Mouse (Mus musculus) forebrain, embryonic 12.5 days (tissue): Measurements from ENCODE around the gene Ube2s. TPM values are rescaled to one million over a fixed set of nuclear protein-coding genes. Genes with fewer than 3 reads are reported as not detected.
"Not testable (repeated sequence)": the region's sequence is repeated elsewhere in the genome, so short reads cannot be mapped to it uniquely, and the experiment has no call there.

Experiments
- ATAC-seq: fragments of 200-750 bp; cut with Nextera tagmentation; 2 replicates; pipeline ENCODE4 v1.8.0; 2017; ENCODE audit warnings: moderate TSS enrichment; ENCODE audit not compliant: low FRiP score
- H3K27ac ChIP-seq: fragments of 300-500 bp; sonication (generic); 2 replicates; pipeline ENCODE4 v1.5.1; 2016; ENCODE audit warnings: mild to moderate bottlenecking
- H3K27me3 ChIP-seq: fragments of 300-500 bp; sonication (generic); 2 replicates; pipeline ENCODE4 v1.6.1; 2016; ENCODE audit warnings: mild to moderate bottlenecking
- H3K36me3 ChIP-seq: fragments of 300-500 bp; sonication (generic); replicated peaks from 2 replicates; pipeline ENCODE4 v1.6.1; 2016; ENCODE audit warnings: mild to moderate bottlenecking
- H3K4me1 ChIP-seq: fragments of 300-500 bp; sonication (generic); 2 replicates; pipeline ENCODE4 v1.6.1; 2016
- H3K4me2 ChIP-seq: fragments of 300-500 bp; sonication (generic); 2 replicates; pipeline ENCODE4 v1.6.1; 2016; ENCODE audit warnings: mild to moderate bottlenecking, moderate library complexity
- H3K4me3 ChIP-seq: fragments of 300-500 bp; sonication (generic); replicated peaks from 2 replicates; pipeline ENCODE4 v1.5.1; 2016; ENCODE audit warnings: mild to moderate bottlenecking
- H3K9ac ChIP-seq: fragments of 300-500 bp; sonication (generic); 2 replicates; pipeline ENCODE4 v1.6.1; 2016; ENCODE audit warnings: mild to moderate bottlenecking
- H3K9me3 ChIP-seq: fragments of 300-500 bp; sonication (generic); 2 replicates; pipeline ENCODE4 v1.6.1; 2016
- WGBS: fragments of 180-500 bp; shearing (Covaris S2); methylation state at CpG from one replicate; pipeline ENCODE4 v1.1.7; 2016; 5-methylcytosine and 5-hydroxymethylcytosine counted together
- polyA plus RNA-seq: library from polyadenylated mRNA; unstranded; fragments of >200 nt; fragmentation: Nextera tagmentation; extraction: Ambion mirVana; gene quantifications from 2 replicates; pipeline ENCODE4 v1.2.1, GENCODE M21; 2016

Gene Ube2s
- polyA plus RNA-seq, result 434 and 445 TPM in 2 replicates

DNA sequence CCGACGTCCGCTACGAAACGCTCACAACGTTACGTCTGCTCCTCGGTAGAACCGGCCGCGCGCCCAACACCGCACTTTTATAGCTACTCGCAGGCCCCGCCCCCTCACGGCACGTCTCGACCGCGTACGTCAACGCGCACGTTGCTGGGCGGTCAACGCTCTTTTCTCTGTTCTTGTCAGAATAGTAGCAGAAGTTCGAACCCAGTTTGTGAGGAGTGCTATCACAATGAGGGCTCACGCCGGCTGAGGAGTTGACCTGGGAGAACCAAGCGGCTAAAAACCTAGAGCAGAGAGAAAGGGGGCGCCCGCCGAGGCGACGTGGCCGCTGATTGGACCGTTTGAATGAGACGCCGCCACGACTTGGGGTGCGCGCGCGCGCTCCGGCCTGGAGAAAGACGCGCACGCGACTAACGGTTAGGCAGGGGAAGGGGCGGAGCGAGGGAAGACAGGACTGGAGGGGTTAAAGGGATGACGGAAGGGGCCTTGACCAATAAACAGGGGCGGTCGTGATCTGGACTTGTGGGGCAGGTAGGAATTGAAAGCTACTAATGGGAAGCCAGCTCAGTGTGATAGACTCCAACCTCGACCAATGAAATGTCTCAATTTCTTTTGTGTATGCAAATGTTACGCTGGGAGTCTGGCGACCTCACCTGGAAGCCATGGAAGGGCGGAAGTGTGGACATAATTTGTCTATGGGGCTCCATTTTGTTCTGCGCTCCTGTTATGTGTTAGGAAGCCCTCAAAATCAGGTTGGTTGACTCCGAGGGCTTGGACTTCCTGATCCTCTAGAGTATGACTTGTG is at the start of gene Ube2s:
Ube2s (minus strand) TSS at position 288 of the 802 bp plus-strand sequence.
- ATAC-seq, result peak; percentile 98
- Histone ChIP-seq H3K4me1 (peaks cover 35% of the 10 kb centered on the region), H3K27ac (peak within 1 kb of the TSS; percentile 95), H3K4me2 (peak within 1 kb of the TSS; percentile 80), H3K9me3 (no peaks in the 10 kb centered on the region), H3K36me3 (peaks cover 32% of the 10 kb centered on the region), H3K27me3 (no peaks in the 10 kb centered on the region), H3K4me3 (peak within 1 kb of the TSS; percentile 82), H3K9ac (peak within 1 kb of the TSS; percentile 95)
- WGBS, result under 1% methylated on average over 62 of the region's 62 CpGs

DNA sequence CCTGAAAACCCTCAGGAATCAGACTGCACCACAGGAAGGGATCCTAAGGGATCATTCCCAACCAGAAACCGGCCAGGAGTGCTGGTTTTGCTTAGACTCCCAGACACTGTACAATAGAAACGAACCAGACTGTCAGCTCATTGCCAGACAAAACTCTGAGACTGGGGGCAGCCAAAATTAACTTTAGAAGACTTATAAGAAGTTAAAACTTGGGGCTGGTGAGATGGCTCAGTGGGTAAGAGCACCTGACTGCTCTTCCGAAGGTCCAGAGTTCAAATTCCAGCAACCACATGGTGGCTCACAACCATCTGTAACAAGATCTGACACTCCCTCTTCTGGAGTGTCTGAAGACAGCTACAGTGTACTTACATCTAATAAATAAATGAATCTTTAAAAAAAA is 48.5 kb upstream of the Ube2s start:
- not testable (repeated sequence) for H3K9me3 ChIP-seq, H3K27ac ChIP-seq, H3K4me1 ChIP-seq, H3K4me3 ChIP-seq, ATAC-seq, H3K9ac ChIP-seq, H3K27me3 ChIP-seq, H3K36me3 ChIP-seq, H3K4me2 ChIP-seq
- WGBS, result 74% methylated on average over 3 of the region's 3 CpGs

DNA sequence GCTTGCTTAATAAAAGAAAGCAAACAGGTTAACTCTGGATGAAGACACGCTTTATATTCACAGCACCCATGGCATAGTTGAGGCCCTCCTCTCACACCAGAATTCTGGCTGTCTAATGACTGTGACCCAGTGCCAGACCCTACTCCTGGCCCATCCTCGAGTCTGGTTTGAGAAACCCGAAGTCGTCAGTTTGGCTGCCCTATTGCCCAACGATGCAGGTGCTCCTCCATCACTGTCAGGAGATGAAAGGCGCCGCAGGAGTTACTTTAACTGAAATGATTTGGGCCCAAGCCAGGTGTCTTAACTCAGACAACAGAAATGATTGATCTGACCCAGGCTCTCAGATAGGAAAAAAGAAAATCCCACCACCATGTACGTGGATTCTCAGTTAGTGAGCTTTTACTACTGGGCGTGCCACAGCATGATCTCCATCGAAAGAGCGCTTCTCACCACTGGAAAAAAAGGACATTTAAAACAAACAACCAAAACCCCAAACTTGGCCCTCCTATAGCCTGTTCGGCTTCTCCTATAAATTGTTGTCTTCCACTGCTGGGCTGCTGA is 47.1 kb upstream of the Ube2s start:
- no peaks in the 10 kb centered on the region for H3K4me1 ChIP-seq
- no peak overlapping the region for H3K27ac ChIP-seq
- H3K27me3 ChIP-seq, result no peaks in the 10 kb centered on the region
- ATAC-seq, result no peak
- WGBS, result 87% methylated on average over 12 of the region's 12 CpGs
- H3K9ac ChIP-seq, result no peak overlapping the region
- no peaks in the 10 kb centered on the region for H3K36me3 ChIP-seq
- H3K4me3 ChIP-seq, result no peak overlapping the region
- H3K9me3 ChIP-seq, result no peaks in the 10 kb centered on the region
- no peak overlapping the region for H3K4me2 ChIP-seq

DNA sequence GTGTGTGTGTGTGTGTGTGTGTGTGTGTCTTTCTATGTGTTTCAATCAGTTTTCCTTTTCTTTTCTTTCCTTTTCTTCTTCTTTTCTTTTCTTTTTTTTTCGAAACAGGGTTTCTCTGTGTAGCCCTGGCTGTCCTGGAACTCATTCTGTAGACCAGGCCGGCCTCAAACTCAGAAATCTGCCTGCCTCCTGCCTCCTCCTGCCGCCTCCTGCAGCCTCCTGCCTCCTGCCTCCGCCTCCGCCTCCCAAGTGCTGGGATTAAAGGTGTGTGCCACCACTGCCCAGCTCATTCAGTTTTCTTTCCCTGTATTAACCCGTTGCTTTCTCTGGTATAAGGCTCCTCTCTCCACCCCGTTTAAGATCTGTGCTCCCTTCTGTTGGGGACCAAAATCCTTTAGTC is 44.9 kb upstream of the Ube2s start:
- H3K4me3 ChIP-seq, result no peak overlapping the region
- 56% methylated on average over 7 of the region's 7 CpGs for WGBS
- no peak overlapping the region for H3K4me2 ChIP-seq
- no peaks in the 10 kb centered on the region for H3K9me3 ChIP-seq
- no peaks in the 10 kb centered on the region for H3K4me1 ChIP-seq
- no peaks in the 10 kb centered on the region for H3K36me3 ChIP-seq
- H3K9ac ChIP-seq, result no peak overlapping the region
- no peak for ATAC-seq
- H3K27ac ChIP-seq, result no peak overlapping the region
- 0 out of 2 replicates have a peak, but pooled peaks cover 3% of the 10 kb centered on the region for H3K27me3 ChIP-seq

DNA sequence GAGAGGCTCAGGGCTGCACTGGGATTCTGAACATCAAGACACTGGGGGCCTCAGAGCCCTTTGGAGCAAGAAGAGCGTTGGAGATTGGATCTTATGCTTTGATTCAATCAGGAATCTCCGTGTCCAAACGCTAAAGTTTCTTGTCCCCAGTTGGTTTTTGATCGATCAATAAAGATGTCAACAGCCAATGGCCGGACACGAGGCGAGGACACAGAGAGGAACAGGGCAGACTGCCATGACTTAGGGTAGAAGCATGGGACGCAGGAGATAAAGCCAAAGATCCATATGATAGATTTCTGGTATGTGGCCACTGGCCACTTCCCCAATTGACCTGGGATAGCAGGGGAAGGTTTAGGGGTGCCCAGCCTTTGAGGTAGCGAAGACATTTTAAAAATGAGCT is 44.1 kb upstream of the Ube2s start:
- Histone ChIP-seq H3K9ac (no peak overlapping the region), H3K4me1 (no peaks in the 10 kb centered on the region), H3K27me3 (0 out of 2 replicates have a peak, but pooled peaks cover 6% of the 10 kb centered on the region), H3K9me3 (no peaks in the 10 kb centered on the region), H3K4me2 (no peak overlapping the region), H3K4me3 (no peak overlapping the region), H3K36me3 (no peaks in the 10 kb centered on the region), H3K27ac (no peak overlapping the region)
- ATAC-seq, result no peak
- WGBS, result 82% methylated on average over 9 of the region's 9 CpGs

DNA sequence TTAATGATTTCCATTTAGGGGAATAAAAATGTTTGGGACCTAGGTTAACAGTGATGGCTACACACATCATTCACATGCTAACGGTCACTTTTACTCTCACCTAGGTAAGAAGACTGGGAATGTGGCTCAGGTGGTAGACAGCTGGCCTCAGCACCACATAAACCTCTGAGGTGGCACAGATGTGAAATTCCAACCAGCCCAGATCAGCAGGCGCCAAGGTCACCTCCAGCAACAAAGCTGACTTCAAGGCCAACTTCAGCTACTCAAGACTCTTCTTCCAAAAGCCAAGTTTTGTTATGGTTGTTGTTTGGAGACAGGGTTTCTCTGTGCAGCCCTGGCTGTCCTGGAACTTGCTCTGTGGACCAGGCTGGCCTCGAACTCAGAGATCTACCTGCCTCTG is 41.2 kb upstream of the Ube2s start:
- 88% methylated on average over 3 of the region's 3 CpGs for WGBS
- no peak for ATAC-seq
- Histone ChIP-seq H3K9ac (no peak overlapping the region), H3K4me2 (no peak overlapping the region), H3K4me3 (no peak overlapping the region), H3K27me3 (0 out of 2 replicates have a peak, but pooled peaks cover 9% of the 10 kb centered on the region), H3K36me3 (no peaks in the 10 kb centered on the region), H3K27ac (no peak overlapping the region), H3K4me1 (no peaks in the 10 kb centered on the region), H3K9me3 (no peaks in the 10 kb centered on the region)

DNA sequence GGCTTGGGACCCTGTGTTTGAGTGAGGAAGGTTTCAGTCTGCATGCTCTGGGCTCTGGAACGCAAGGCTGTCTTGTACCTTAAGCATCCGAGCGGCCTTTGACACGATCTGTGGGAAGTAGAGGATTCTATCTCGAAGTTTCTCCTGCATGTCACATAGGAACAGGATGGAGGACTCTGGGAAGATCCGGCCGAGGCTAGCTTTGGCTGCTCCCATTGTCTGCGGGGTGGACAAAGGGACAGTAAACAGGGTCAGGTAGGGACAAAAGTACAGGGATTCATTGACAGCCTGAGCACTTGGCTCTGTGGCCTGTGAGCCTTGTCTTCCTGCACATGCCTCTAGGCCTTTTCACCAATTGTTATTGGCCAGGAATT is 38.9 kb upstream of the Ube2s start:
- ATAC-seq, result no peak
- no peaks in the 10 kb centered on the region for H3K36me3 ChIP-seq

DNA sequence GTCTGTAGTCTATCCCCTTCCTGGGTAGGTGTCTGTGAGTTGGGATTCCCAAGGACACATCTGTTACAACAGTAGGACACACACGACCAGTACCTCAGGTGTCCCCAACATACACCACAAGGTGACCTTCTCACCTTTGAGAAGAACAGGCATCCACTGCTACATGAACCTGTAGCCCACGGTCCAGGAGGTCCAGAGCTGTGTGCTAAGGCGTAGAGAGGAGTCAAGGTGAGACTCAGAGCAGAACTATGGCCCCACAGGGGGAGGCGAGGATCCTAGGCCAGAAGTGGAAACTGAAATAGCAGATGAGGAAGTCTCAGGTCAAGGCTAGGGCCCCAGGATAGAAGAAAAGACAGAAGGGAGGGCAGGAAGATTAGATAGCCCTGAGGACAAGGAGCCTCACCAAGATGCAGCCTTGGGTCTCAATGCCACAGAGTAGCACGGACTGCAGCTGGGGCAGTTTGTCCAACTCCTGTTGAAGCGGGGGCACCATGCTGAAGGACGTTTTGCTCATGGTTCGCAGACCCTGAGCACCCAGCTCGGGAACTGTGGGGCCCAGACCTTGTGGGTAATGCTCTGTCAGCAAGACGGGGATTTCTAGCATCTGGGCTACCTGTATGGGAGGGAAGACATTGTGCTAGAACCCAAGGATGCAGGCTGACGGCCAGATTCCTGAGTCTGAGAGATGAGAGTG is 38.4 kb upstream of the Ube2s start:
- WGBS, result 82% methylated on average over 11 of the region's 11 CpGs
- no peaks in the 10 kb centered on the region for H3K36me3 ChIP-seq

More for the DNA sequence above, 38.9 kb upstream of the Ube2s start:
- Histone ChIP-seq H3K9me3 (no peaks in the 10 kb centered on the region), H3K9ac (no peak overlapping the region), H3K4me3 (no peak overlapping the region), H3K27ac (no peak overlapping the region), H3K4me2 (no peak overlapping the region), H3K4me1 (no peaks in the 10 kb centered on the region), H3K27me3 (peaks cover 14% of the 10 kb centered on the region; the same call in 1 of the 2 replicates)
- WGBS, result 68% methylated on average over 8 of the region's 8 CpGs

DNA sequence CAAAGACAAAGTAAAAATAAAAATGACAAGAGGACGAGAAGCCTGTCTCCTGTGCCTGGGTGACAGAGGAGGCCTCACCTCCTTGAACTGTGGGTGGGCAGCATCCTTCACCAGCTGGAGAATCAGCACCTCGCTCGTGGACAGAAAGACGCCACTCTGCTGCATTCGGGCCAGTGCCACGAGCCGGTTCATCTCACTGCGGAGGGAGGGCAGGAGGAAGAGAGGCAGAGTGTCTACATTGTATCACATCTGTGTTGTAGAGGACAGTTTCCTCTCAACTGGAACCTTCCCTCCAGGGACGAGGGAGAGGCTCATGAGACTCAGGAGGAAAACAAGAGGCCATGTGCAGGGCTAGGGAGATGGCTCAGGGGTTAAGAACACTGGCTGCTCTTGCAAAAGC is 37.0 kb upstream of the Ube2s start:
- WGBS, result 68% methylated on average over 9 of the region's 9 CpGs
- Histone ChIP-seq H3K27me3 (peaks cover 22% of the 10 kb centered on the region), H3K9me3 (no peaks in the 10 kb centered on the region), H3K4me3 (no peak overlapping the region), H3K4me1 (peaks cover 3% of the 10 kb centered on the region), H3K4me2 (no peak overlapping the region), H3K27ac (no peak overlapping the region), H3K9ac (no peak overlapping the region), H3K36me3 (no peaks in the 10 kb centered on the region)
- ATAC-seq, result no peak

More for the DNA sequence above, 38.4 kb upstream of the Ube2s start:
- Histone ChIP-seq H3K4me3 (no peak overlapping the region), H3K9me3 (no peaks in the 10 kb centered on the region), H3K27ac (no peak overlapping the region), H3K4me2 (no peak overlapping the region), H3K4me1 (no peaks in the 10 kb centered on the region), H3K9ac (no peak overlapping the region), H3K27me3 (peaks cover 14% of the 10 kb centered on the region; the same call in 1 of the 2 replicates)
- ATAC-seq, result no peak

DNA sequence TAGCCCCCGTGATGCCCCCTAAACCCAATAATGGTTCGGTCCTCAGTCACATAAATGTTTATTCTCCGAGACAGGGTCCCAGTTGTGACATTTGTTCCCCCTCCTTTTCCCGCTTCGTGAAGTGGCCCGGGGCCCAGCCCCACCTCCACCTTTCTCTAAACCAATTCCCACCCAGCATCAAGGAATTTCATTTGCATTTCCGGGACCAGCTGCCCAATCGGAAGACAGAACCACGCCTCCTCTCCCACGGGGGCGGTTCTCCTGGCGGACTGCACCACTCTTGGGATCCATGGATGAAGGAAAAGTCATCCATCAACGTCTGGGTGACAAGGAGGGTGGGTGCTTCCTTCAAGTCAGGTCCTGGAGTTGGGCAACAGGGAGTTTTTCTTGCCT is 32.5 kb upstream of the Ube2s start:
- peak; percentile 84 for ATAC-seq
- WGBS, result under 1% methylated on average over 13 of the region's 13 CpGs
- Histone ChIP-seq H3K4me2 (peak overlapping the region; percentile 97), H3K27ac (peak overlapping the region; percentile 76), H3K27me3 (peaks cover 43% of the 10 kb centered on the region), H3K4me3 (peak overlapping the region; percentile 54), H3K36me3 (no peaks in the 10 kb centered on the region), H3K9me3 (no peaks in the 10 kb centered on the region), H3K9ac (peak overlapping the region; percentile 63; the same call in 1 of the 2 replicates), H3K4me1 (peaks cover 32% of the 10 kb centered on the region)

DNA sequence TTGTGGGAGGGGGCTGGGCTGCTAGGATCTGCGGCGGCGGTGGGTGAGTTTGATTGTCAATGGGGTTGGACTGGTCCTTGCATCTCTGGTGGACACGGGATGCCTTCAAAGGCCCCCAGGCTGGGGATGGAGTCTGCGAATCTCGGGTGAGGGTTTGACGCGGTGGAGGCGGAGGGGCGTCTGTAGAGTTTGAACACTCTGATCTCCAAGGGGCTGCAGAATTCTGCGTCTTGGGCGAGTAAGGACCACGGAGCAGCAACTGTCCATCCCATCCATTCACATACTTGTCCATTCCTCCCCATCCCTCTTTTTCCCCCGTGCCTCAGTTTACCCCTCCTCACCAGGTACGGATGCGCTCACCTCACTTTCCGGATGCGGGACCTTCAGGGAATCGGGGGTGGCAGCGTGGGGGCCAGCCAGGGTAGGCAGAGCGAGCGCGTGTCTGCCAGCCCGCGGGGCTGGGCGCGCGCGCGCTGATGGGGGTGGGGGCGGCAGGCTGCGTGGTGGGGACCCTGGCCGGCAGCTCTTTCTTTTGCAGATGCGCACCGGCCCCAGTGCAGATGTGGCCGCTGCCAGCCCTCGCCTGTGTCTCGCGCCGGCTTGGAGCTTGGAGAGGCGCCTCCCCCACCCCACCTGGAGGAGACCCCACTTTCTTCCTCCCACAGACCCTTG is 32.0 kb upstream of the Ube2s start, which contains the start of gene Shisa7:
Shisa7 (minus strand) TSS at position 452 of the 672 bp plus-strand sequence.
- Histone ChIP-seq H3K9ac (peak within 1 kb of the TSS; percentile 63), H3K36me3 (no peaks in the 10 kb centered on the region), H3K4me3 (peak within 1 kb of the TSS; percentile 54), H3K9me3 (no peaks in the 10 kb centered on the region), H3K27ac (peak within 1 kb of the TSS; percentile 76), H3K4me2 (peak within 1 kb of the TSS; percentile 97), H3K4me1 (peaks cover 32% of the 10 kb centered on the region), H3K27me3 (peaks cover 43% of the 10 kb centered on the region)
- peak; percentile 72 for ATAC-seq
- WGBS, result under 1% methylated on average over 41 of the region's 41 CpGs
